Mouse (Mus musculus) erythroblast, embryonic 14.5 days (primary cell): ENCODE data around the gene Zfpl1. TPM values are rescaled to one million over a fixed set of nuclear protein-coding genes. Genes with fewer than 3 reads are reported as not detected.

Experiments
- H3K27me3 ChIP-seq: 2 replicates; pipeline ENCODE4 v1.6.1; 2012; ENCODE audit warnings: inconsistent platforms; ENCODE audit not compliant: control insufficient read depth
- H3K36me3 ChIP-seq: 2 replicates; pipeline ENCODE4 v1.6.1; 2012; ENCODE audit warnings: mild to moderate bottlenecking, inconsistent platforms; ENCODE audit not compliant: control insufficient read depth
- H3K4me1 ChIP-seq: 2 replicates; pipeline ENCODE4 v1.6.1; 2012; ENCODE audit warnings: inconsistent platforms; ENCODE audit not compliant: control insufficient read depth
- H3K4me3 ChIP-seq: replicated peaks from 2 replicates; pipeline ENCODE3; 2012; ENCODE audit warnings: moderate library complexity, mild to moderate bottlenecking, inconsistent platforms
- H3K9me3 ChIP-seq: 2 replicates; pipeline ENCODE4 v1.6.1; 2012; ENCODE audit warnings: low read length, inconsistent platforms, mixed read lengths; ENCODE audit not compliant: control insufficient read depth
- GATA1 ChIP-seq: IDR thresholded peaks from 2 replicates; pipeline ENCODE4 v1.6.1; 2012; ENCODE audit warnings: low read length, inconsistent platforms, mixed read lengths
- TAL1 ChIP-seq: IDR thresholded peaks from 3 replicates; pipeline ENCODE4 v1.6.1; 2012; ENCODE audit warnings: low read length, inconsistent platforms, mixed read lengths
- polyA plus RNA-seq: library from polyadenylated mRNA; stranded (reverse); fragments of >175 nt; gene quantifications from 2 replicates; pipeline ENCODE4 v1.2.3, GENCODE M21; 2012

Zfpl1 gene
- polyA plus RNA-seq, 1 experiment: 5.1 TPM

DNA sequence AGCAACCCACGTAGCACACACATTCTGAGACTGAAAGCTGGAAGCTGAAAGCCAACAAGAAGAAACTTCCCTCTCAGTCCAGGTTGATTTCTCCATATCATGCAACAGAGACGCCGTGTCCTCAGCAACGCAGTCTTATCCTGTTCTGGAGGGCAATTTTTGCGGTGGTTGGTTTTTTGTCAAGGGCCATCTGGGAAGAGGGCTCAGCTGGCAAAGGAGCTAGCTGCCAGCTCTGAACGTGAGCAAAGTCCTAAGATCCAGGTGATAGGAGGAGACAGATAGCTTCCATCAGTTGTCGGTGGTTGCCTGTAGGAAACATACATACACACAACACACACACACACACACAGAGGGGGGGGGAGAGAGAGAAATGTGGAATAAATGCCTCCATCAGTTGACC is 46.4 kb downstream of the Zfpl1 start:
- H3K4me1 ChIP-seq: peaks cover 4% of the 10 kb centered on the region
- H3K9me3 ChIP-seq: no peaks in the 10 kb centered on the region
- no peak overlapping the region for H3K4me3 ChIP-seq
- TF ChIP-seq TAL1 (no peak), GATA1 (no peak)
- no peaks in the 10 kb centered on the region; the same call in 1 of the 2 replicates for H3K36me3 ChIP-seq
- H3K27me3 ChIP-seq: no peaks in the 10 kb centered on the region

DNA sequence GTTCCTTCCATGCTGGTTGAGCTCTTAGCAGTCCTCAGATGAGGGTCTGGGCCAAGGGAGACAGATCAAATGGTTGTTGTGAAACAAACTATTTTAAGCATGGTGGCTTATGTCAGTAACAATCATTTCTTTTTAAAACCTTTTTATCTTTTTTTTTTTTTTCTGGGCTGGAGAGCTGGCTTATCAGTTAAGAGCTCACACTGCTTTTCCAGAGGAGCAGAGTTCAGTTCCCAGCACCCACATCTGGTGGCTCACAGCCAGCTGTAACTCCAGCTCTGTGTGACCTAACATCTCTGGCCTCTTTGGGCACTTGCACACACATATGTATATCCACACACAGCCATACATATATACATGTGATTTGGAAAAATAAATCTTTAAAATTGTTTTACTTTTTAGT is 47.1 kb downstream of the Zfpl1 start:
- Histone ChIP-seq H3K27me3 (no peaks in the 10 kb centered on the region), H3K4me3 (no peak overlapping the region), H3K36me3 (no peaks in the 10 kb centered on the region; the same call in 1 of the 2 replicates), H3K9me3 (no peaks in the 10 kb centered on the region), H3K4me1 (peaks cover 4% of the 10 kb centered on the region)
- no peak for TF ChIP-seq GATA1

DNA sequence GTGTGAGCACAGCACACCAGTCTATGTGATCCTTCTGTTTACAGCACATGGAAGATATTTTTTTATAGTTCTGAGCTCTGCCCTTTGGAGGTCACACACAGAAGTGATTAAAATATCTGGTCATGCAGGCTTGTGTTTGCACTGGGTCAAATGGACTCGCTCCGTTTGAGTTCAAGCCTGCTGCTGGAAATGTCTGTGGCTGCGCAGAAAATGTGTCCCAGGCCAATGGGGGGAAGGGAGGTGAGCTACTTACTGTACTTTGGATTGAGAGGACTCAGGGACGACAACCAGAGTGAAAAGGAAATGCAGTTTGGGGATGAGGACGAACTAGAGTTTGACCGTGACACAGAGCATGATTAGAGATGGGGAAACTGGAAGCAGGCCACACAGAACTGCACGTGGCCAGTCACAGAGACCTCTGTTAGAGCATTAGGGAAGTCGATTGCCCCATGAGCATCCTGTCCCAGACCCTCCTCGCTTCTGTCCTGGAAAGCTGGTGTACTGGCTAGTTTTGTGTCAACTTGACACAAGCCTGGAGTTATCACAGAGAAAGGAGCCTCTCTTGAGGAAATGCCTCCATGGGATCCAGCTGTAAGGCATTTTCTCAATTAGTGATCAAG is 48.7 kb downstream of the Zfpl1 start:
- no peaks in the 10 kb centered on the region for H3K36me3 ChIP-seq
- H3K27me3 ChIP-seq: no peaks in the 10 kb centered on the region
- TF ChIP-seq GATA1 (no peak), TAL1 (no peak)
- no peak overlapping the region for H3K4me3 ChIP-seq
- no peaks in the 10 kb centered on the region for H3K9me3 ChIP-seq
- H3K4me1 ChIP-seq: peaks cover 1% of the 10 kb centered on the region; the same call in 1 of the 2 replicates

Other genes with a start within 250 kb of the Zfpl1 start
- gene Frmd8, start 209.7 kb downstream of the Zfpl1 start, polyA plus RNA-seq: 0.74 and 0.75 TPM in 2 replicates
- 0.07 TPM in 1 of 2 replicates, not detected in the other for gene Slc25a45, start 207.1 kb downstream of the Zfpl1 start, polyA plus RNA-seq
- gene Tigd3, start 190.8 kb downstream of the Zfpl1 start, polyA plus RNA-seq: 0.12 and 0.28 TPM in 2 replicates
- gene Dpf2, start 171.9 kb downstream of the Zfpl1 start, polyA plus RNA-seq: 2.7 and 8.5 TPM in 2 replicates
- 0.10 and 0.13 TPM in 2 replicates for gene Cdc42ep2, start 160.1 kb downstream of the Zfpl1 start, polyA plus RNA-seq
- 6.6 and 6.8 TPM in 2 replicates for gene Pola2, start 120.8 kb downstream of the Zfpl1 start, polyA plus RNA-seq
- not detected in 2 replicates for gene Slc22a20, start 98.8 kb downstream of the Zfpl1 start, polyA plus RNA-seq
- gene Capn1, start 69.1 kb downstream of the Zfpl1 start, polyA plus RNA-seq: 38.5 and 46.1 TPM in 2 replicates
- gene Syvn1, start 38.4 kb downstream of the Zfpl1 start, polyA plus RNA-seq: 9.5 and 10.2 TPM in 2 replicates
- gene Mrpl49, start 27.2 kb downstream of the Zfpl1 start, polyA plus RNA-seq: 4.9 and 6.3 TPM in 2 replicates
- 521 and 530 TPM in 2 replicates for gene Fau, start 27.1 kb downstream of the Zfpl1 start, polyA plus RNA-seq
- 8.6 and 9.3 TPM in 2 replicates for gene Znhit2, start 23.8 kb downstream of the Zfpl1 start, polyA plus RNA-seq
- 0.31 and 1.4 TPM in 2 replicates for gene Tm7sf2, start 16.6 kb downstream of the Zfpl1 start, polyA plus RNA-seq
- 3.9 and 4.9 TPM in 2 replicates for gene Vps51, start 7.7 kb downstream of the Zfpl1 start, polyA plus RNA-seq
- gene Tmem262, start 4.9 kb downstream of the Zfpl1 start, polyA plus RNA-seq: not detected in 2 replicates
- 0.06 TPM in 1 of 2 replicates, not detected in the other for gene Gm28374, start 2.7 kb downstream of the Zfpl1 start, polyA plus RNA-seq
- gene Cdca5, start within 50 bp of the Zfpl1 start, polyA plus RNA-seq: 2.2 and 2.3 TPM in 2 replicates
- 1.3 and 1.4 TPM in 2 replicates for gene AC131692.1, start 9.5 kb upstream of the Zfpl1 start, polyA plus RNA-seq
- 0.26 and 0.35 TPM in 2 replicates for gene Naaladl1, start 20.8 kb upstream of the Zfpl1 start, polyA plus RNA-seq
- gene Sac3d1, start 33.7 kb upstream of the Zfpl1 start, polyA plus RNA-seq: 7.2 TPM in 2 replicates
- gene Snx15, start 43.3 kb upstream of the Zfpl1 start, polyA plus RNA-seq: 87.4 and 91.3 TPM in 2 replicates
- 0.03 TPM in 1 of 2 replicates, not detected in the other for gene Batf2, start 56.0 kb upstream of the Zfpl1 start, polyA plus RNA-seq
- 9.5 and 10.8 TPM in 2 replicates for gene Arl2, start 56.6 kb upstream of the Zfpl1 start, polyA plus RNA-seq
- not detected in 2 replicates for gene Majin, start 99.4 kb upstream of the Zfpl1 start, polyA plus RNA-seq
- not detected in 2 replicates for gene Gpha2, start 141.4 kb upstream of the Zfpl1 start, polyA plus RNA-seq
- gene Ppp2r5b, start 150.9 kb upstream of the Zfpl1 start, polyA plus RNA-seq: 2.8 and 3.0 TPM in 2 replicates
- gene Atg2a, start 156.7 kb upstream of the Zfpl1 start, polyA plus RNA-seq: 5.6 and 6.0 TPM in 2 replicates
- 31.6 and 32.9 TPM in 2 replicates for gene Ehd1, start 191.8 kb upstream of the Zfpl1 start, polyA plus RNA-seq
- 0.62 and 0.69 TPM in 2 replicates for gene Cdc42bpg, start 221.5 kb upstream of the Zfpl1 start, polyA plus RNA-seq